Mouse (Mus musculus) hindbrain, embryonic 11.5 days (tissue): Measurements from ENCODE around the gene Zic2. TPM values are rescaled to one million over a fixed set of nuclear protein-coding genes. Genes with fewer than 3 reads are reported as not detected.

Experiments
- polyA plus RNA-seq: library from polyadenylated mRNA; unstranded; fragments of >200 nt; fragmentation: Nextera tagmentation; extraction: Ambion mirVana; gene quantifications from 2 replicates; pipeline ENCODE4 v1.2.1, GENCODE M21; 2014

The Zic2 gene
- polyA plus RNA-seq, 1 experiment from 2014 or later, result 11.2 TPM

Other genes with a start within 250 kb of the Zic2 start
- 0.99 and 1.6 TPM in 2 replicates for gene Gm5089, start 24.3 kb upstream of the Zic2 start, polyA plus RNA-seq
- gene Zic5, start 9.8 kb upstream of the Zic2 start, polyA plus RNA-seq, result 19.1 and 20.1 TPM in 2 replicates
- gene Gm10837, start 15.2 kb downstream of the Zic2 start, polyA plus RNA-seq, result 0.35 and 0.76 TPM in 2 replicates
- 31.6 and 33.1 TPM in 2 replicates for gene Pcca, start 58.9 kb downstream of the Zic2 start, polyA plus RNA-seq